15 mouse cellular contexts compared by ENCODE assay signal in the genomic region with DNA sequence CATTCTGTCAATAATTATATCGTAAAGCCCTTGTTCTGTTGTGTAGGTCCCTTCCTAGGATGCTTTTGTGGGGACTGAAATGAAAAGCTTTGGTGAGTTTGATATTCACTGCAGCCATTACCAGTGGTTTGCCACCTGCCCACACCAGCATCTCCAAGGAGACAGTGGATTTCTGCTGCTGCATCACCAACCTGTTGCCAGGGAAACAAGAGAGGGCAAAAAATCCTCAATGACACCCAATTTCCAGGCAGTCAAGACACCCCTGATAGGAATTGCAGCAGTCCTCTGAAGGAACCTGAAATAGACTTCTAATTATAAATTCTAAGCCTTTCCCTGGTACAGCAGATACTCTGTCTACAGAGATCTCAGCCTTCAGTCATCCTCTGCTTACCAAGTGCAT. TPM values are rescaled to one million over a fixed set of nuclear protein-coding genes. Genes with fewer than 3 reads are reported as not detected.
DNase-seq lines count a peak whose midpoint lies in the region.
"Had no signal": no experiment of that assay in that cellular context is flagged by ENCODE, and none has a peak within 500 bp of the region (broad histone marks: within the 10 kb centered on the region; RNA-seq: fewer than 3 reads in every experiment).

No protein-coding gene starts in this region.

- DNase-seq in layer of hippocampus, adult 9-11 months, result peak; percentile 2
- no peak for DNase-seq in layer of hippocampus, adult 9-10 months (ENCODE audit: low spot score)
- peak; percentile 76 for DNase-seq in brain, adult 2 months (ENCODE audit: low read depth, low spot score)
- DNase-seq in frontal cortex, adult 2 months (ENCODE audit: extremely low spot score in 1 of 2, low spot score in 1 of 2), result peak; percentile 41 to 54
- peak; percentile 32 to 46 for DNase-seq in left cerebral cortex, postnatal 25 days (ENCODE audit: low spot score in 2 of 2)
- DNase-seq in cerebellum, postnatal 36 days, result no peak
- no peak for DNase-seq in kidney, adult 8-10 months
- DNase-seq: adrenal gland, adult 2 months; cerebellum, adult 9-10 months; kidney, postnatal 36 days; liver; lung, postnatal 10 days; retina, postnatal 1 day had no signal

- intact Hi-C loops in left cerebral cortex, postnatal 25 days (cut with DNase I), result no loop called here

RNA-seq across cellular contexts. Expression of a gene that starts 56.1 kb away (rescaled TPM):
- 337 and 448 TPM in 2 replicates for polyA plus RNA-seq in frontal cortex, adult 2 months (2012; rRNA removed)
- 100 to 1,000 TPM; 344 to 355 TPM for total RNA-seq in left cerebral cortex, postnatal 25 days (2021)
- total RNA-seq: megakaryocyte progenitor cell, adult 5-6 weeks; monocyte, adult 5-6 weeks had no signal
- polyA plus RNA-seq: adrenal gland, adult 2 months had no signal

Comparison
In these comparisons a context has a peak if more than half of its experiments do, and no peak if none do; other contexts are left out.
1. DNase-seq: peak in layer of hippocampus, adult 9-11 months (single experiment), brain, adult 2 months (single experiment), frontal cortex, adult 2 months (2 of 2) and left cerebral cortex, postnatal 25 days (2 of 2); none in layer of hippocampus, adult 9-10 months (single experiment), cerebellum, postnatal 36 days (0 of 2) and kidney, adult 8-10 months (0 of 2).